Mouse (Mus musculus) heart, embryonic 11.5 days (tissue): ENCODE data around the gene Cdc42bpa. TPM values are rescaled to one million over a fixed set of nuclear protein-coding genes. Genes with fewer than 3 reads are reported as not detected.

ENCODE experiments used
- ATAC-seq: fragments of 200-750 bp; cut with Nextera tagmentation; replicated peaks from 2 replicates; pipeline ENCODE4 v1.8.0; 2017; ENCODE audit warnings: moderate library complexity; ENCODE audit not compliant: insufficient number of reproducible peaks, low FRiP score, low TSS enrichment
- H3K27ac ChIP-seq: fragments of 300-500 bp; sonication (generic); 2 replicates; pipeline ENCODE4 v1.5.1; 2014; ENCODE audit warnings: mild to moderate bottlenecking, low read depth, low read length
- H3K27me3 ChIP-seq: fragments of 300-500 bp; sonication (generic); 2 replicates; pipeline ENCODE4 v1.6.1; 2014; ENCODE audit warnings: mild to moderate bottlenecking, low read length, mixed read lengths; ENCODE audit not compliant: control insufficient read depth, insufficient read depth
- H3K36me3 ChIP-seq: fragments of 300-500 bp; sonication (generic); 2 replicates; pipeline ENCODE4 v1.6.1; 2014; ENCODE audit warnings: mild to moderate bottlenecking, low read length, moderate library complexity, mixed read lengths; ENCODE audit not compliant: control insufficient read depth, insufficient read depth
- H3K4me1 ChIP-seq: fragments of 300-500 bp; sonication (generic); 2 replicates; pipeline ENCODE4 v1.6.1; 2014; ENCODE audit warnings: low read length; ENCODE audit not compliant: control insufficient read depth, insufficient read depth
- H3K4me2 ChIP-seq: fragments of 300-500 bp; sonication (generic); 2 replicates; pipeline ENCODE4 v1.6.1; 2014; ENCODE audit warnings: mild to moderate bottlenecking, moderate library complexity
- H3K4me3 ChIP-seq: fragments of 300-500 bp; sonication (generic); 2 replicates; pipeline ENCODE4 v1.5.1; 2014; ENCODE audit warnings: low read depth, low read length
- H3K9ac ChIP-seq: fragments of 300-500 bp; sonication (generic); 2 replicates; pipeline ENCODE4 v1.6.1; 2014; ENCODE audit warnings: mild to moderate bottlenecking, low read depth, low read length, moderate library complexity
- H3K9me3 ChIP-seq: fragments of 300-500 bp; sonication (generic); replicated peaks from 2 replicates; pipeline ENCODE4 v1.6.1; 2016; ENCODE audit warnings: low read length; ENCODE audit not compliant: control insufficient read depth
- WGBS: fragments of 180-500 bp; shearing (Covaris S2); extraction: QIAGEN DNeasy Blood & Tissue Kit; methylation state at CpG from one replicate; pipeline ENCODE4 v1.1.7; 2014; ENCODE audit not compliant: insufficient replicate concordance; 5-methylcytosine and 5-hydroxymethylcytosine counted together
- polyA plus RNA-seq: library from polyadenylated mRNA; unstranded; fragments of >200 nt; fragmentation: Nextera tagmentation; extraction: Ambion mirVana; gene quantifications from 2 replicates; pipeline ENCODE4 v1.2.1, GENCODE M21; 2014

The Cdc42bpa gene
- polyA plus RNA-seq, 1 experiment from 2014 or later: 13.5 TPM

GRCm38 (mm10) chr1:180037461-180037860 lies 77.2 kb downstream of the Cdc42bpa start:
- H3K36me3 ChIP-seq: no peaks in the 10 kb centered on the region
- no peaks in the 10 kb centered on the region for H3K9me3 ChIP-seq
- no peak for ATAC-seq
- no peak overlapping the region for H3K4me2 ChIP-seq
- no peaks in the 10 kb centered on the region for H3K27me3 ChIP-seq
- WGBS: 85% methylated on average over 3 of the region's 3 CpGs
- H3K27ac ChIP-seq: no peak overlapping the region
- no peaks in the 10 kb centered on the region for H3K4me1 ChIP-seq
- no peak overlapping the region for H3K4me3 ChIP-seq
- H3K9ac ChIP-seq: no peak overlapping the region

DNA sequence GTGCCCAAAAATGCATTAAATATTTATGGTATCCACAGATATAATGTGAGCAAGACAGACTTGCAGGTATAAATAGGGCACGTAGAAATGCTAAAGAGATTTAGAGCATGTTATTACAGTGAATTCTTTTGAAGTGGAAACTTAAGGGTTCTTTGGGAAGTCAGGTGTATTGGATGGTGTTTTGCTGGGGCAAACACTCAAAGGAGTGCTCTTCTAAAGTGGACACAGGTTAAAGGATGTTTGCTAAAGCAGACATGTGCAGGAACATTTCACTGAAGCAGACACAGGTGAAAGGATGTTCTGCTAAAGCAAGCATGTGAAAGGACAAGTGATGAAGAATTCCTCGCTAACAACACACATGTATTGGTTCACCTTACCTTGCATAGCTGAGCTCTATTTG lies 83.9 kb downstream of the Cdc42bpa start:
- Histone ChIP-seq H3K27ac (no peak overlapping the region), H3K9me3 (0 out of 2 replicates have a peak, but pooled peaks cover 2% of the 10 kb centered on the region), H3K9ac (no peak overlapping the region), H3K4me3 (no peak overlapping the region), H3K36me3 (no peaks in the 10 kb centered on the region), H3K27me3 (no peaks in the 10 kb centered on the region), H3K4me1 (no peaks in the 10 kb centered on the region), H3K4me2 (no peak overlapping the region)
- ATAC-seq: no peak
- 91% methylated on average over 2 of the region's 2 CpGs for WGBS

DNA sequence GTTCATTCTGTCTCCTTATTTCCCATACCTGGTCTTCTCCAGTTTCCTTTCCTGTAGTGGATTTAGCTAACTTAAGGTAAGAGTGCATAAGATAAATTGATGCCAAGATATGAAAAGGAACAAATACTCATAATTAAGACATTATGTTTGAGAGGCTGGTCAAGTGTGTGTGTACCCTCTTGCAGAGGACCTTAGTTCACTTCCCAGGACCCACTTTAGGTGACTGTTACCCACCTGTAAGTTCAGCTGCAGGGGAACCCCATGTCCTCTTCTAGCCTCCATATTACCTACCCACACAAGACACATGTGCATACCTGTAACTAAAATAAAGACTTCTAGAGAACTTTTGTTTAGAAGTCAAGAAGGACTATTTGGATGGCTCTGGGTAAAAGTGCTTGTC lies 84.9 kb downstream of the Cdc42bpa start:
- H3K9me3 ChIP-seq: 0 out of 2 replicates have a peak, but pooled peaks cover 2% of the 10 kb centered on the region
- H3K27ac ChIP-seq: no peak overlapping the region
- no peak overlapping the region for H3K4me2 ChIP-seq
- H3K9ac ChIP-seq: no peak overlapping the region
- H3K4me1 ChIP-seq: no peaks in the 10 kb centered on the region
- no peaks in the 10 kb centered on the region for H3K36me3 ChIP-seq
- ATAC-seq: no peak
- H3K27me3 ChIP-seq: no peaks in the 10 kb centered on the region
- no peak overlapping the region for H3K4me3 ChIP-seq

DNA sequence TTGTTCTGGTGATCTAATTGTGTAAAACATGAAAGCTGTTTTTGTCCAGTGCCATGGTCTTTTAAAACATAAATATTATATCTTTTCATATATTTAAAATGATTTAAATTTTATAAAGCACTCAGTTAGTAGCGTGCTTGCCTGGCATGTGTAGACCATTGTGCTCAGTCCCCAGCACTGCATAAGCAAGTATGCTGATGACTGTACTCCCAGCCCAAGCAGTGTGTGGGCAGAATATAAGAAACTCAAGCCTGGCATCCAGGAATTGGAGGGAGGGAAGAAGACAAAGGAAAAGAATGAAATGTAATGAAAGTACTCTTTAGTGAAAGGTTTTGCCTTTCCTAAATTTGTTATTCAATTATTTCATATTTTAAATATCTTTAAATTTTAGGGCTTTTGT lies 128.9 kb downstream of the Cdc42bpa start:
- 97% methylated on average over 1 of the region's 1 CpGs for WGBS
- no peak overlapping the region for H3K27ac ChIP-seq
- no peak for ATAC-seq
- H3K4me3 ChIP-seq: no peak overlapping the region
- H3K9me3 ChIP-seq: no peaks in the 10 kb centered on the region
- H3K36me3 ChIP-seq: no peaks in the 10 kb centered on the region
- no peak overlapping the region for H3K9ac ChIP-seq
- H3K4me2 ChIP-seq: no peak overlapping the region
- H3K4me1 ChIP-seq: no peaks in the 10 kb centered on the region
- no peaks in the 10 kb centered on the region for H3K27me3 ChIP-seq

DNA sequence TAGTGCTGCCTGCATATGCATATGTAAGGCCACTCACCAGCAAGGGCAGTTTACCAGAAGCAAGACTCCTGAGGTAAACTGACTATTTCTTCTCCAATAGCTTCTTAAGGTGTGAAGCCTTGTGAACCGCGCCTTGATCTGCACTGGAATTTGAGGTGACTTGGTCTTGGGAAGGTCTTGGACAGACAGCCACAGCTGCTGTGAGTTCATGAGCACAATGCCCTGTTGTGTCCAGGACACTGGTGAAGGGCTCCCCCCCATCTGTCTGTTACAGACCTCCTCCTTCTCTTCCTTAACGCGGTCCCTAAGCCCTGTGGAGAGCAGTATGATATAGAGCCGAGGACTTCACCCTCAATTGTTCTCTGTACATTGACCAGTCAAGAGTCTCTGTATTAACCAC lies 138.2 kb downstream of the Cdc42bpa start:
- no peak overlapping the region for H3K4me3 ChIP-seq
- no peak for ATAC-seq
- no peaks in the 10 kb centered on the region for H3K36me3 ChIP-seq
- no peaks in the 10 kb centered on the region for H3K27me3 ChIP-seq
- H3K4me2 ChIP-seq: no peak overlapping the region
- no peak overlapping the region for H3K9ac ChIP-seq
- 91% methylated on average over 5 of the region's 5 CpGs for WGBS
- H3K9me3 ChIP-seq: no peaks in the 10 kb centered on the region
- no peak overlapping the region for H3K27ac ChIP-seq
- no peaks in the 10 kb centered on the region for H3K4me1 ChIP-seq

- Histone ChIP-seq H3K4me2 (no peak overlapping the region), H3K9me3 (no peaks in the 10 kb centered on the region), H3K27ac (no peak overlapping the region), H3K4me1 (no peaks in the 10 kb centered on the region), H3K27me3 (no peaks in the 10 kb centered on the region), H3K4me3 (no peak overlapping the region), H3K36me3 (no peaks in the 10 kb centered on the region), H3K9ac (no peak overlapping the region)
- ATAC-seq: no peak
- 68% methylated on average over 3 of the region's 3 CpGs for WGBS
Observed at GRCm38 (mm10) chr1:180104567-180104966, 144.3 kb downstream of the Cdc42bpa start.

GRCm38 (mm10) chr1:180109050-180109449 lies 148.8 kb downstream of the Cdc42bpa start:
- ATAC-seq: no peak
- H3K9me3 ChIP-seq: no peaks in the 10 kb centered on the region
- no peaks in the 10 kb centered on the region for H3K36me3 ChIP-seq
- H3K4me1 ChIP-seq: no peaks in the 10 kb centered on the region
- H3K4me2 ChIP-seq: no peak overlapping the region
- no peaks in the 10 kb centered on the region for H3K27me3 ChIP-seq
- H3K4me3 ChIP-seq: no peak overlapping the region
- 64% methylated on average over 5 of the region's 5 CpGs for WGBS
- no peak overlapping the region for H3K9ac ChIP-seq
- H3K27ac ChIP-seq: no peak overlapping the region

GRCm38 (mm10) chr1:180116525-180116924 lies 156.3 kb downstream of the Cdc42bpa start:
- ATAC-seq: no peak
- Histone ChIP-seq H3K27ac (no peak overlapping the region), H3K27me3 (no peaks in the 10 kb centered on the region), H3K9me3 (no peaks in the 10 kb centered on the region), H3K4me1 (no peaks in the 10 kb centered on the region), H3K4me3 (no peak overlapping the region), H3K9ac (no peak overlapping the region), H3K36me3 (no peaks in the 10 kb centered on the region), H3K4me2 (no peak overlapping the region)
- WGBS: 58% methylated on average over 1 of the region's 1 CpGs

GRCm38 (mm10) chr1:180118233-180118632 lies 158.0 kb downstream of the Cdc42bpa start:
- no peak overlapping the region for H3K9ac ChIP-seq
- no peak overlapping the region for H3K27ac ChIP-seq
- H3K4me2 ChIP-seq: no peak overlapping the region
- H3K9me3 ChIP-seq: no peaks in the 10 kb centered on the region
- H3K27me3 ChIP-seq: no peaks in the 10 kb centered on the region
- no peak overlapping the region for H3K4me3 ChIP-seq
- ATAC-seq: no peak
- no peaks in the 10 kb centered on the region for H3K36me3 ChIP-seq
- H3K4me1 ChIP-seq: no peaks in the 10 kb centered on the region
- WGBS: 88% methylated on average over 8 of the region's 8 CpGs
